Mouse (Mus musculus) kidney, postnatal 25 days (tissue): Measurements from ENCODE around the gene Olfr1331.
"Not testable (repeated sequence)": the region's sequence is repeated elsewhere in the genome, so short reads cannot be mapped to it uniquely, and the experiment has no call there.

Experiments
- DNase-seq, 2 experiments: peaks; one replicate each; pipeline ENCODE4 v3.0.0; 2021; ENCODE audit warnings: mixed read lengths in 2 of 2

The Olfr1331 gene

GRCm38 (mm10) chr4:118864349-118864748, at the start of gene Olfr1331:
Gene Olfr1331, plus strand, starts transcription at chr4:118864649.
- no peak for DNase-seq

GRCm38 (mm10) chr4:118818921-118819320, 45.5 kb upstream of the Olfr1331 start:
- no peak for DNase-seq

- no peak for DNase-seq
Measured at GRCm38 (mm10) chr4:118836179-118836578, 28.3 kb upstream of the Olfr1331 start, which contains the start of gene Olfr1333. Gene Olfr1333, minus strand, starts transcription at chr4:118836279.

- no peak for DNase-seq
Measured at GRCm38 (mm10) chr4:118861791-118862190, 2.7 kb upstream of the Olfr1331 start.

GRCm38 (mm10) chr4:118862704-118863103, 1.7 kb upstream of the Olfr1331 start:
- DNase-seq, result no peak

GRCm38 (mm10) chr4:118867566-118867965, 3.1 kb downstream of the Olfr1331 start:
- no peak for DNase-seq

GRCm38 (mm10) chr4:118888297-118888696, 23.8 kb downstream of the Olfr1331 start, which contains the start of gene Olfr1330:
Gene Olfr1330, plus strand, starts transcription at chr4:118888597.
- no peak for DNase-seq

GRCm38 (mm10) chr4:118901981-118902380, 37.5 kb downstream of the Olfr1331 start:
- DNase-seq, result no peak

- DNase-seq, result not testable (repeated sequence)
Measured at GRCm38 (mm10) chr4:118917365-118917764, 52.9 kb downstream of the Olfr1331 start, which contains the start of gene Olfr1329. Gene Olfr1329, minus strand, starts transcription at chr4:118917465.
